Mouse (Mus musculus): ENCODE data around the gene Rhcg.

GRCm38 (mm10) chr7:79589763-79590559 lies 27.5 kb downstream of the Rhcg start:
- TF ChIP-seq CTCF (IDR thresholded peaks at IDR 0.05; ENCODE audit: control insufficient read depth, insufficient read depth, low read length) (no peak), POLR2A (IDR thresholded peaks at IDR 0.05; ENCODE audit: borderline replicate concordance, control insufficient read depth, low read depth, low read length) (no peak)

Data from bone marrow, adult 2 months (tissue).